Mouse (Mus musculus) G1E (cell line): ENCODE measurements around the gene Ubn2.
"Not testable (repeated sequence)": the region's sequence is repeated elsewhere in the genome, so short reads cannot be mapped to it uniquely, and the experiment has no call there.

Experiments used
- CTCF ChIP-seq: IDR thresholded peaks from 2 replicates; pipeline ENCODE4 v1.5.1; 2012; ENCODE audit warnings: low read depth, low read length, inconsistent platforms, mixed read lengths
- GATA1 ChIP-seq: IDR thresholded peaks from 2 replicates; pipeline ENCODE4 v1.6.1; 2012; ENCODE audit warnings: borderline replicate concordance, low read length, inconsistent platforms, mixed read lengths
- POLR2AphosphoS5 ChIP-seq: IDR thresholded peaks from 2 replicates; pipeline ENCODE4 v1.6.1; 2012; ENCODE audit warnings: low read depth, low read length, inconsistent platforms; ENCODE audit not compliant: insufficient replicate concordance
- TAL1 ChIP-seq: conservative IDR thresholded peaks from 2 replicates; pipeline ENCODE4 v1.6.1; 2012; ENCODE audit warnings: low read depth, low read length, inconsistent platforms, mixed read lengths

DNA sequence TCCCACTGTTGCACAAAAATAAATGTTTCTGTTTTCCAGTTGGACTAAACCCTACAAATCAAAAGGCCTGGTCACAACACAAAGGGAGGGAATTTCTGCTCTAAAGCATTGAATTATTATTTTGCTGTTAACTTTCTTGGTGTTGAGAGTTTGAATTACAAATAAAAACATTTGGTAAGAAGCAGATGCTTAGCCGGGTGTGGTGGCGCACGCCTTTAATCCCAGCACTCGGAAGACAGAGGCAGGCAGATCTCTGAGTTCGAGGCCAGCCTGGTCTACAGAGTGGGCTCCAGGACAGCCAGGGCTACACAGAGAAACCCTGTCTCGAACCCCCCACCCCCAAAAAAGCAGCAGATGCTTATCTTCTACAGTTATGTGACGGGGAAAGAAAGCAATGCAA, 114.8 kb downstream of the Ubn2 start:
- not testable (repeated sequence) for TF ChIP-seq GATA1, TAL1, CTCF, POLR2AphosphoS5
